Mouse (Mus musculus) forebrain, embryonic 13.5 days (tissue): ENCODE data around the gene Osbpl11. TPM values are rescaled to one million over a fixed set of nuclear protein-coding genes. Genes with fewer than 3 reads are reported as not detected.

Source experiments
- ATAC-seq: fragments of 200-750 bp; cut with Nextera tagmentation; 2 replicates; pipeline ENCODE4 v1.8.0; 2017
- H3K27ac ChIP-seq: fragments of 300-500 bp; sonication (generic); 2 replicates; pipeline ENCODE4 v1.5.1; 2015; ENCODE audit warnings: inconsistent platforms, mild to moderate bottlenecking, moderate library complexity
- H3K27me3 ChIP-seq: fragments of 300-500 bp; sonication (generic); 2 replicates; pipeline ENCODE4 v1.6.1; 2015; ENCODE audit warnings: mild to moderate bottlenecking, inconsistent platforms
- H3K36me3 ChIP-seq: fragments of 300-500 bp; sonication (generic); 2 replicates; pipeline ENCODE4 v1.6.1; 2015; ENCODE audit warnings: mild to moderate bottlenecking, inconsistent platforms; ENCODE audit not compliant: poor library complexity, severe bottlenecking
- H3K4me1 ChIP-seq: fragments of 300-500 bp; sonication (generic); 2 replicates; pipeline ENCODE4 v1.6.1; 2015; ENCODE audit warnings: inconsistent platforms
- H3K4me2 ChIP-seq: fragments of 300-500 bp; sonication (generic); 2 replicates; pipeline ENCODE4 v1.6.1; 2015; ENCODE audit warnings: inconsistent platforms, mild to moderate bottlenecking, moderate library complexity
- H3K4me3 ChIP-seq: fragments of 300-500 bp; sonication (generic); 2 replicates; pipeline ENCODE4 v1.5.1; 2015; ENCODE audit warnings: mild to moderate bottlenecking, inconsistent platforms
- H3K9ac ChIP-seq: fragments of 300-500 bp; sonication (generic); 2 replicates; pipeline ENCODE4 v1.6.1; 2015; ENCODE audit warnings: mild to moderate bottlenecking, inconsistent platforms
- H3K9me3 ChIP-seq: fragments of 300-500 bp; sonication (generic); replicated peaks from 2 replicates; pipeline ENCODE4 v1.6.1; 2016; ENCODE audit warnings: inconsistent platforms
- WGBS: fragments of 180-500 bp; shearing (Covaris S2); methylation state at CpG from one replicate; pipeline ENCODE4 v1.1.7; 2015; 5-methylcytosine and 5-hydroxymethylcytosine counted together
- polyA plus RNA-seq: library from polyadenylated mRNA; unstranded; fragments of >200 nt; fragmentation: Nextera tagmentation; extraction: Ambion mirVana; gene quantifications from 2 replicates; pipeline ENCODE4 v1.2.1, GENCODE M21; 2015

Osbpl11 gene
- polyA plus RNA-seq, 1 experiment from 2014 or later: 14.7 TPM

- 90% methylated on average over 3 of the region's 3 CpGs for WGBS
Observed at GRCm38 (mm10) chr16:33179911-33180310, 5.0 kb upstream of the Osbpl11 start.

GRCm38 (mm10) chr16:33180793-33181192, 4.1 kb upstream of the Osbpl11 start:
- Histone ChIP-seq H3K27me3 (no peaks in the 10 kb centered on the region), H3K9me3 (no peaks in the 10 kb centered on the region), H3K27ac (no peak overlapping the region), H3K36me3 (no peaks in the 10 kb centered on the region), H3K4me3 (no peak overlapping the region), H3K9ac (no peak overlapping the region), H3K4me1 (peaks cover 7% of the 10 kb centered on the region), H3K4me2 (no peak overlapping the region)
- no peak for ATAC-seq
- 73% methylated on average over 3 of the region's 3 CpGs for WGBS

More at GRCm38 (mm10) chr16:33179911-33180310, 5.0 kb upstream of the Osbpl11 start:
- Histone ChIP-seq H3K4me2 (no peak overlapping the region), H3K27ac (no peak overlapping the region), H3K9ac (no peak overlapping the region), H3K27me3 (no peaks in the 10 kb centered on the region), H3K36me3 (no peaks in the 10 kb centered on the region), H3K9me3 (no peaks in the 10 kb centered on the region), H3K4me3 (no peak overlapping the region), H3K4me1 (0 out of 2 replicates have a peak, but pooled peaks cover 4% of the 10 kb centered on the region)
- ATAC-seq: no peak

- Histone ChIP-seq H3K9ac (peak overlapping the region; percentile 94), H3K27ac (peak overlapping the region; percentile 86), H3K9me3 (no peaks in the 10 kb centered on the region), H3K4me1 (peaks cover 33% of the 10 kb centered on the region), H3K4me2 (peak overlapping the region; percentile 98), H3K36me3 (no peaks in the 10 kb centered on the region), H3K27me3 (no peaks in the 10 kb centered on the region), H3K4me3 (peak overlapping the region; percentile 95)
- ATAC-seq: peak; percentile 78
- WGBS: under 1% methylated on average over 56 of the region's 59 CpGs
Observed at GRCm38 (mm10) chr16:33185261-33186046, 583 bp downstream of the Osbpl11 start.

- Histone ChIP-seq H3K36me3 (no peaks in the 10 kb centered on the region), H3K4me2 (peak overlapping the region; percentile 98), H3K27ac (no peak overlapping the region), H3K9me3 (no peaks in the 10 kb centered on the region), H3K4me3 (peak overlapping the region; percentile 95), H3K27me3 (no peaks in the 10 kb centered on the region), H3K4me1 (peaks cover 37% of the 10 kb centered on the region), H3K9ac (peak overlapping the region; percentile 94)
- 30% methylated on average over 4 of the region's 4 CpGs for WGBS
- no peak for ATAC-seq
Observed at GRCm38 (mm10) chr16:33186134-33186533, 1.3 kb downstream of the Osbpl11 start.

- H3K36me3 ChIP-seq: peaks cover 3% of the 10 kb centered on the region; the same call in 1 of the 2 replicates
- H3K9me3 ChIP-seq: no peaks in the 10 kb centered on the region
- no peak overlapping the region for H3K4me3 ChIP-seq
- no peaks in the 10 kb centered on the region for H3K27me3 ChIP-seq
- H3K4me2 ChIP-seq: no peak overlapping the region
- no peak overlapping the region for H3K27ac ChIP-seq
- peaks cover 40% of the 10 kb centered on the region for H3K4me1 ChIP-seq
- H3K9ac ChIP-seq: no peak overlapping the region
- 34% methylated on average over 3 of the region's 3 CpGs for WGBS
- ATAC-seq: no peak
Observed at GRCm38 (mm10) chr16:33188076-33188475, 3.2 kb downstream of the Osbpl11 start.

- H3K27me3 ChIP-seq: no peaks in the 10 kb centered on the region
- no peak overlapping the region for H3K4me3 ChIP-seq
- 83% methylated on average over 2 of the region's 2 CpGs for WGBS
- H3K9ac ChIP-seq: no peak overlapping the region
- no peak for ATAC-seq
- no peak overlapping the region for H3K27ac ChIP-seq
- H3K9me3 ChIP-seq: no peaks in the 10 kb centered on the region
- H3K4me2 ChIP-seq: no peak overlapping the region
- peaks cover 11% of the 10 kb centered on the region; the same call in 1 of the 2 replicates for H3K36me3 ChIP-seq
- H3K4me1 ChIP-seq: peaks cover 34% of the 10 kb centered on the region
Observed at GRCm38 (mm10) chr16:33191671-33192091, 6.8 kb downstream of the Osbpl11 start.

- Histone ChIP-seq H3K4me3 (no peak overlapping the region), H3K36me3 (peaks cover 11% of the 10 kb centered on the region; the same call in 1 of the 2 replicates), H3K9me3 (no peaks in the 10 kb centered on the region), H3K9ac (no peak overlapping the region), H3K4me2 (no peak overlapping the region), H3K4me1 (peaks cover 29% of the 10 kb centered on the region), H3K27ac (no peak overlapping the region), H3K27me3 (no peaks in the 10 kb centered on the region)
- WGBS: 64% methylated on average over 2 of the region's 2 CpGs
- ATAC-seq: no peak
Observed at GRCm38 (mm10) chr16:33192280-33192679, 7.4 kb downstream of the Osbpl11 start.

GRCm38 (mm10) chr16:33193649-33194048, 8.8 kb downstream of the Osbpl11 start:
- Histone ChIP-seq H3K36me3 (peaks cover 12% of the 10 kb centered on the region; the same call in 1 of the 2 replicates), H3K4me3 (no peak overlapping the region), H3K4me2 (no peak overlapping the region), H3K27ac (no peak overlapping the region), H3K9ac (no peak overlapping the region), H3K4me1 (peaks cover 19% of the 10 kb centered on the region), H3K9me3 (no peaks in the 10 kb centered on the region), H3K27me3 (no peaks in the 10 kb centered on the region)
- ATAC-seq: peak; percentile 51
- 25% methylated on average over 2 of the region's 2 CpGs for whole genome bisulfite sequencing

GRCm38 (mm10) chr16:33195686-33196313, 10.9 kb downstream of the Osbpl11 start:
- no peak overlapping the region for H3K9ac ChIP-seq
- peaks cover 8% of the 10 kb centered on the region; the same call in 1 of the 2 replicates for H3K4me1 ChIP-seq
- no peak overlapping the region for H3K4me2 ChIP-seq
- no peaks in the 10 kb centered on the region for H3K27me3 ChIP-seq
- H3K9me3 ChIP-seq: no peaks in the 10 kb centered on the region
- no peak overlapping the region for H3K27ac ChIP-seq
- no peak for ATAC-seq
- peaks cover 29% of the 10 kb centered on the region for H3K36me3 ChIP-seq
- WGBS: 59% methylated on average over 4 of the region's 5 CpGs
- no peak overlapping the region for H3K4me3 ChIP-seq

GRCm38 (mm10) chr16:33196578-33196977, 11.7 kb downstream of the Osbpl11 start:
- 94% methylated on average over 6 of the region's 6 CpGs for WGBS
- H3K4me1 ChIP-seq: peaks cover 5% of the 10 kb centered on the region; the same call in 1 of the 2 replicates

GRCm38 (mm10) chr16:33200589-33200988, 15.7 kb downstream of the Osbpl11 start:
- no peaks in the 10 kb centered on the region for H3K9me3 ChIP-seq
- H3K4me2 ChIP-seq: no peak overlapping the region
- H3K27me3 ChIP-seq: no peaks in the 10 kb centered on the region
- H3K36me3 ChIP-seq: peaks cover 46% of the 10 kb centered on the region
- H3K4me3 ChIP-seq: no peak overlapping the region
- H3K4me1 ChIP-seq: no peaks in the 10 kb centered on the region
- H3K27ac ChIP-seq: no peak overlapping the region
- ATAC-seq: no peak
- H3K9ac ChIP-seq: no peak overlapping the region
- WGBS: 94% methylated on average over 8 of the region's 8 CpGs

More at GRCm38 (mm10) chr16:33196578-33196977, 11.7 kb downstream of the Osbpl11 start:
- Histone ChIP-seq H3K9me3 (no peaks in the 10 kb centered on the region), H3K9ac (no peak overlapping the region), H3K27ac (no peak overlapping the region), H3K27me3 (no peaks in the 10 kb centered on the region), H3K4me2 (no peak overlapping the region), H3K36me3 (peaks cover 35% of the 10 kb centered on the region), H3K4me3 (no peak overlapping the region)
- ATAC-seq: no peak

- ATAC-seq: no peak
- WGBS: 79% methylated on average over 2 of the region's 2 CpGs
- no peak overlapping the region for H3K9ac ChIP-seq
- H3K4me3 ChIP-seq: no peak overlapping the region
- no peaks in the 10 kb centered on the region for H3K27me3 ChIP-seq
- H3K27ac ChIP-seq: no peak overlapping the region
- H3K4me1 ChIP-seq: peaks cover 9% of the 10 kb centered on the region
- H3K36me3 ChIP-seq: peaks cover 66% of the 10 kb centered on the region
- H3K4me2 ChIP-seq: no peak overlapping the region
- H3K9me3 ChIP-seq: no peaks in the 10 kb centered on the region
Observed at GRCm38 (mm10) chr16:33210812-33211211, 25.9 kb downstream of the Osbpl11 start.
